8 mouse cellular contexts compared by ENCODE assay signal in genomic region chr13:54071606-54072331, GRCm38 (mm10). TPM values are rescaled to one million over a fixed set of nuclear protein-coding genes. Genes with fewer than 3 reads are reported as not detected.
DNase-seq lines count a peak whose midpoint lies in the region; ATAC-seq and TF ChIP-seq lines count a peak whose summit lies in the region.

Gene Sfxn1, plus strand, starts transcription at chr13:54071869.

- ATAC-seq in activated CD4-positive, CD25-positive, alpha-beta regulatory T cell, adult 4 months, result peak; percentile 89
- peak; percentile 94 for ATAC-seq in megakaryocyte, adult 5-6 weeks (ENCODE audit: poor library complexity, severe bottlenecking)

- peak; percentile 54; the same call in 1 of the 2 replicates for TF ChIP-seq POLR2A in cortical plate, adult 2 months (IDR thresholded peaks at IDR 0.05; ENCODE audit: extremely low read depth, insufficient read depth, low read length)

- H3K4me3 ChIP-seq in cortical plate, adult 2 months (ENCODE audit: insufficient read depth, low read length), result peak within 1 kb of the TSS; percentile 73

- DNase-seq in gastrocnemius, postnatal 10 days, result peak; percentile 49
- peak; percentile 89 for DNase-seq in induced T-regulatory cell, adult 2 months (ENCODE audit: low read depth)
- DNase-seq in left cerebral cortex, adult 8-10 months (ENCODE audit: low spot score in 2 of 2), result peak; percentile 74 to 76
- DNase-seq in right cerebral cortex, postnatal 10 days (ENCODE audit: low spot score in 2 of 2), result peak; percentile 84 to 89
- peak; percentile 53 to 71 for DNase-seq in urinary bladder, postnatal 36 days (ENCODE audit: low spot score in 2 of 2)

- no peak for TF ChIP-seq CTCF in cortical plate, adult 2 months (IDR thresholded peaks at IDR 0.05; ENCODE audit: extremely low read depth, insufficient read depth, low read length)

- H3K4me1 ChIP-seq in cortical plate, adult 2 months (ENCODE audit: control insufficient read depth, insufficient read depth, low read length), result no peaks in the 10 kb centered on the region

- H3K27ac ChIP-seq in cortical plate, adult 2 months (ENCODE audit: insufficient read depth, low read length), result peak within 1 kb of the TSS; percentile 71

RNA-seq across cellular contexts. Expression of gene Sfxn1, which starts in this region (rescaled TPM):
- polyA plus RNA-seq in activated CD4-positive, CD25-positive, alpha-beta regulatory T cell, adult 4 months (2017; shearing (Covaris generic)), result 10 to 100 TPM; 59.3 to 59.6 TPM
- polyA plus RNA-seq in cortical plate, adult 2 months (2012; rRNA removed), result 42.7 and 45.0 TPM in 2 replicates
- 1 to 10 TPM; 7.0 to 8.4 TPM for total RNA-seq in gastrocnemius, postnatal 10 days (2021)
- total RNA-seq in left cerebral cortex, adult 8-10 months (2022), result 10 to 100 TPM; 51.0 to 53.6 (median 52.0) TPM
- 41.1 and 41.5 TPM in 2 replicates for total RNA-seq in megakaryocyte, adult 5-6 weeks (2015)
- total RNA-seq in megakaryocyte, adult 5-6 weeks (2017), result 25.2 and 30.4 TPM in 2 replicates

Comparison
In these comparisons a context has a peak if more than half of its experiments do, and no peak if none do; other contexts are left out.
1. Peak in every context shown above with its lines: DNase-seq, ATAC-seq, H3K4me3 ChIP-seq and H3K27ac ChIP-seq.